Mouse (Mus musculus) small intestine, adult 2 months (tissue): ENCODE data around the gene Rap1a.

Experiments
- CTCF ChIP-seq: fragments of 200-500 bp; IDR thresholded peaks from 2 replicates; pipeline ENCODE4 v1.5.1; 2012; ENCODE audit warnings: low read depth, mild to moderate bottlenecking, control low read depth, inconsistent platforms, low read length, moderate library complexity, mixed read lengths; ENCODE audit not compliant: insufficient replicate concordance, insufficient read length; ENCODE audit errors: extremely low read depth
- POLR2A ChIP-seq: fragments of 200-500 bp; IDR thresholded peaks from 2 replicates; pipeline ENCODE4 v1.6.1; 2012; ENCODE audit warnings: low read depth, mild to moderate bottlenecking, control low read depth, inconsistent platforms, low read length, moderate library complexity

GRCm38 (mm10) chr3:105719979-105720378 lies 81.2 kb downstream of the Rap1a start:
- TF ChIP-seq POLR2A (no peak), CTCF (no peak)
